Mouse (Mus musculus): ENCODE data around the gene Slc19a2. TPM values are rescaled to one million over a fixed set of nuclear protein-coding genes. Genes with fewer than 3 reads are reported as not detected.
"Not testable (repeated sequence)": the region's sequence is repeated elsewhere in the genome, so short reads cannot be mapped to it uniquely, and the experiment has no call there.

The Slc19a2 gene
- 1 to 10 TPM; 6.7 to 7.0 TPM for total RNA-seq (2021)

DNA sequence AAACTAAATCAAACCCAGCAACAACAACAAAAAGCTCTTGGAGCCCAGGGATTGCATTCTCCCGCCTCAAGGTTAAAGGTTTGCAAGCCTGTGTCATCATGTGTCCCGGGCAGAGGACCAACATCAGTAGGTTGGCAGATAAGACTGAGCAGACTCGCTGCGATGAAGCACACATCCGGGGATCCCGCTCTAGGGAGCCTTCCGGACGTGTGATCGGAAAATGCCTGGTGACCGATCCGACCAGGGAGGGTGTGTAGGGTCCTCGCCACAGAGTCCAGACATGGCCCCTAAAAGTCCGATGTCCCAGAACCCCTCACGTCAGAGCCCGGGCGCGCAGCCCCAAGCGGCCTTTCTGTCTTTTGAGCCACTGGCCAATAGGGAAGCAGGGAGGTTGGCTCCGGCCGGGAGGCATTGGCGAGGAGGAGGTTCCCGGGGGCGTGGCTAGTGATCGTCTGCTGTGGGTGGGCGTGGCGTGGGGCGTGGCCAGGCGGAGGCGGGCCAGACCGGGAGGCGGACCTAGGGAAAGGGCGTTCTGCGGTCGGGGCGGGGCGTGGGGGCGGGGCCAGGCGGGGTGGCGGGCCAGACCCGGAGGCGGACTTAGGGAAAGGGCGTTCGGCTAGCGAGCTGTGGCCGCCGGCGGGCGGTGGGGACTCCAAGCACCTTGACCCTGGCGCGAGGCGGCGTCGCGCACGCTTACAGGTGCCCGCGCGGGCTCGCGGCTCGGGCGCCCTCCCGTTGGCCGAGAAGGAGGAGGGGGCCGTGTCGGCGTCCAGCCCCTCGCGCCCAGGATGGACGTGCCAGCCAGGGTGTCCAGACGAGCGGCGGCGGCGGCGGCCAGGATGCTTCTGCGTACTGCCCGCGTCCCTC, at the start of gene Slc19a2:
Gene Slc19a2, plus strand, starts transcription at position 582 of the 867 bp plus-strand sequence.
- peak; percentile 99 for DNase-seq

DNA sequence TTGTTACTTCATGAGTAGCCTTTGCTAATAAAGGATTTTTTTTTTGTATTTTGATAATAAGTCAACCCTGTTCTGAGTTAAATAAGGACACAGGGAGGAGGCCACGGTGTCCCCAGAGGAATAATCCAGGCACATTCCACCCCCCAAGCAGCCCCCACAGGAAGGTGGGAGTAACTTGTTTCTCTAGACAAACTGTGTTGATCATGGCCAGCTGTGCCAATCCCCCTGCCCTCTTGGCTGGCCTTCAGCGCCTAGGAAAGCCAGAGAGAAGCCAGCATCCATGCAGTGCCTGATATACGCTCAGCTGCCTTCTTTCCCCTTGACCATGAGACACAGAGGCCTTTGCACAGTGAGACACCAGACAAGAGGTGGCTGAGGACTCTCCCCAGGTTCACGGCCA, 49.3 kb upstream of the Slc19a2 start:
- DNase-seq: no peak

DNA sequence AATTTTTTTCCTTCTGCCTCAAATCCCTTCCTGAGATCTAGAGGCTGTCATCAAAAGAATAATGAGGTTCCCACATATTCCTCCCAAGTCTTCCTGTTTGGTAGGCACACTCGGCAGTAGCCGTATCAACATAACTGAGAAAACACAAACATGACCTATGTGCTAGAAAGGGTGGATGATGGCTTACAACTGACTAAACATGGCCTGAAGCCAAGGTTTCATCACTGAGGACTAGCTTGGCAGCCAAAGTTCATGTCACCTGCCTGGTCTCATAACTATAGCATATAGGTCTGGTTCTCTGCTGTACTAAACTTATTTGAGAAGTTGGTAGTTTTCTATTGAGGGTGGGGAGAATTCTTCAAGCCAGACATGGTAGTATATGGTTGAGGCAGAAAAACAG, 40.4 kb upstream of the Slc19a2 start:
- no peak for DNase-seq

DNA sequence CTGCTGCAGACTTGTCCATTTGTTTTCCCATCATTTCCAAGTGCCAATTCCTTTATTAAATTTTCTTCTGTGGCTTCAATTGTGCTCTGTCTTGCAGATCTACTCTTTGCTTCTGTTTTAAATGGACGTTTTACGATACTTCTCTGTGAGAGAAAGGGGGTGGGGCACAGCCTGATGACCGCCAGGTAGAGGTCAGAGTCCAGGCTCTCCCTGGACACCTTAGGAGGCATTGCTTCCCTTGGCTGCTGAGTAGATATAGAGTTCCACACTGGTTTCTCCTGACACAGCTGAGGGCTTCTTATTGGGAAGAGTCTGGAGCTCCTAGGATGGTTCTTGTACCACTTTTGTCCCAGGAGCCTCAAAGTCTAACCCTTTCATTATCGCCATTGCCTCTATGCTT, 37.9 kb upstream of the Slc19a2 start:
- no peak for DNase-seq

DNA sequence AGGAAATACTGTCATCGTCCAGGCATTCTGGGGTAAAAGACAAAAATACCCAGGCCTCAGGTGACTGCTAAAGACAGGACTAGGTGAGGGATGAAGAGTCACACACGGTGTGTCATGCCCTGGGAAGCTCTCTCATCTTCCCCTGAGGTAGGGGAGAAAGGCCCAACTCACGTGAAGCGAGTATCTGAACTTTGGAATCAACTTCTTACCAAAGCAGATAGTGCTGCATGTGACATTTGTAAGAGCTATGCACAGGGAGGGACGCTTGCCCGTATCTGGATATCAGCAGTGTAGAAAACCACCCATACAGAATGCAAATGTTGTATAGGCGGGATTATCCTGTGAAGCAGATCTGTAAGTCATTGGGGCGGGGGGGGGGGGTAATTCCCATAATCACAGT, 36.2 kb upstream of the Slc19a2 start:
- DNase-seq: no peak

DNA sequence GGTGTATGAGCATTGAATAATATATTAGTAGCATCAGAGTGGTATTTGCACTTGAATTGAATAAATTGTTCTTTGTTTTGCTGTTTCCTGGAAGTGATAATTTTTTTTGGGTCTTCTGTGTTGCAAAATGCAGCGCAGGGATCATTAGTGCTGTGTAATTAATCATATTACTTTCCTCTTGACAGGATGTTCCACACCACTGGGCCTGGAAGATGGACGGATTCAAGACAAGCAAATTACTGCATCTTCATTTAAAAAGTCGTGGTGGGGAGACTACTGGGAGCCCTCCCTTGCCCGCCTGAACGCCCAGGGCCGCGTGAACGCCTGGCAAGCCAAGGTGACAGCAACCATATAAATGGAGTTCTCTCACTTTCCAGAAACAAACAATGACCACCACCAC, 34.7 kb upstream of the Slc19a2 start:
- DNase-seq: no peak

DNA sequence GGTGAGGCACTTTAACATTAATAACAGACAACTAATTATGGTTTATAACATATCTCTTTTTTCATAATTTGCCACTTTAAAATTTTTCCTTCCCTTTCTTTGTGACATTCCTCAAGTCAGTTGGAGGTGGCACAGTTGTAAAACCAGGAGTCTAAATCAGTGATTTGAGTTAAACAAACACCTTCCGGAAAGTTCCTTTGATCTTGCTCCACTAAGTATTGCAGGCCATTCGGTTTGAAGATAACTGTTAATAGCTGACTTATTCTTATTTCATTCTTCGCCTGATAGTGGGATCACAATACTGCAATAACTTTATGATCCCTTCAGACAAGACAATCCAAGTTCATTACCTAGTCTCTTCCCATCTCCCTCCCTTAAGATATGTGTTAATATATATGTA, 33.7 kb upstream of the Slc19a2 start:
- DNase-seq: no peak

DNA sequence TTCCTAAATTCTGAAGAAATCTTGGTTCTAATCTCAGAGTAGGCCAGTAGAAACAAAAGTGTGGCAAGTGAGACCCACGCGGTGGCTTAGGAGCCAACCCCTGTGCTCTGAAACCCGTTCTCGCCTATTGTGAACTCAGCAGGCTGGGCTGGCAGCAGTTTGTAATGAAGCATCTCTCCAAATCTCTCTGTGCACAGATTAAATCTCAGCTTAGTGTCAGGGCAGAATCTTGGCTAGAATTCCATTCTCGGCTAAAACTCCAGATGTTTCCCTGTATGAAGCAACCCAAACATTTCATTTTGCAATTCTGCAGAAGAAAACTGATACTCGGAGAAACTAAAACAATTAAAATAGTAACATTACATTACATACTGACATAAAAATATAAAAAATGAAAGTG, 33.3 kb upstream of the Slc19a2 start:
- DNase-seq: no peak

DNA sequence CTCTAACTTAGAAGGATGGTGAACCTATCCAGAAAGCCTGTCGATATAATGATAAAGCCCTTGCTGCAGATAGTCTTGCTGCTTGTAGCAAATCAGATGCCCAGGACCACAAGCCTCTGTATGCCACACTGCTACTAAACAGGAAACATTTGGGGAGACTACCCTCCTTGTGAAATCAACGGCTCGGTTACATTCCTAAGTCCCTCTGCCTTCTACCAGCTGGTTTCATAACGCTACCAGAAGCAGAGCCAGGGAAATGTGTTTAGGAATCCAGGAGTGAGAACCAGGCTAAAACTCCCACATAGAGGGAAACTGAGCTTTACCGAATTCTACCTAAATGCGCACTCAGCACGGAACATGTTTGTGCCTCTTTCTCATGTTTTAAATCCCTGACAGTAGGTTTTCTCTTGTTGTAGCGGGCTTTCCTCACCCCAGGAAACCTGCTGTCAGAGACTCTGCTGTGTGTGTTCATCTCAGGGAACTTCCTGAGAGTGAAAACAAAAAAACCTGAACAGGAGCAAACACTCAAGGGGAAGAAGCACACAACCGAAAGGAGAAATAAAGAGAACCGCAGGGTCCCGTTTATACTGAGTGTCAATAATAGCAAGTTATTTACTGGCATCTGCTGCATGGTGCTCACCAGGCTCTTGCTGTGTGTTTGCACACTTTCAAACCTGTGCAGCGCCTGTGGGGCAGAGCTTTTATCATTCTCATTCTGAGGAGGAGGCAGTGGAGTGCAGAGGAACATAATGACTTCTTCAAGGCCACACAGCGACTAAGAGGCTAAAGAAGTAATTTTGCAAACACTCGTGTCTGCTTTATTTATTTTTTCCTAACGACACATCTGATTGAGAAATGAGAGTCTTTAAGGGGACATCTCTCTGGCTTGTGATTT, 30.8 kb upstream of the Slc19a2 start:
- no peak for DNase-seq

DNA sequence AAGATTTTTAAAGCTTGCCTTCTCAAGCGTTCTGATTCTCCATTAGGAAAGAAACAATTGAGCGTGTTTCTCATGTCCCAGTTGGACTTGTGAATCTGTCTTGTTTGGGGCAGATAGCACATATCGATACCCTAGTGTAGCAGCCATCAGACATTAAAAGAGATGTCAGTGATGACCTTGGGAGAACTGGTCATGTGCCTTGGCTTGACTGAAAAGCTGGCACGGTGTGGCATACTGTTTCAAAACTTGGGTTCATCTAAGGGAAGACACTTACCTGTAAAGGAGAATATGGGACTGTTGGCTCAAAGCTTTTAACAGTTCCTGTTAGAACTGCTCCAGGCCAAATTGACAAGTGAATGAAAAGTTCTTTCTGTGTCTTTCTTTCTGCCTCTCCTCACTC, 28.6 kb upstream of the Slc19a2 start:
- no peak for DNase-seq

DNA sequence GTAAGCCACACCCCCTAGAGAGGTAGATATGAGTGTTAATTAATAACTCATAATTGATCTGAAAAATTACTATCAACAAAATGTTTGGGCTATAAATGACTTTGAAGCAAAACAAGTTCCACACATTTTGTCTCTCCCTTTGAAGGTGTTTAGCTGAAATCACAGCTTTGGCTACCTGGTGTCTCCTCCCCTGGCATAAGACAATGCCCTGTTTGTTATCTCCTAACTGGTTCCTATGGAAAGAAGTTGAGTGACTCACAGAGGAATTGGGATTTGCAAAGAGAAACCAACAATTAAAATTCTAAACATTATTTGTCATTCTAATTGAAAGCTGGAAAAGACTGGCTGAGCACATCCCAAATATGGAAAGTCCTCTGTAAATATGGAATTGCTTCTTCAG, 25.8 kb upstream of the Slc19a2 start:
- no peak for DNase-seq

DNA sequence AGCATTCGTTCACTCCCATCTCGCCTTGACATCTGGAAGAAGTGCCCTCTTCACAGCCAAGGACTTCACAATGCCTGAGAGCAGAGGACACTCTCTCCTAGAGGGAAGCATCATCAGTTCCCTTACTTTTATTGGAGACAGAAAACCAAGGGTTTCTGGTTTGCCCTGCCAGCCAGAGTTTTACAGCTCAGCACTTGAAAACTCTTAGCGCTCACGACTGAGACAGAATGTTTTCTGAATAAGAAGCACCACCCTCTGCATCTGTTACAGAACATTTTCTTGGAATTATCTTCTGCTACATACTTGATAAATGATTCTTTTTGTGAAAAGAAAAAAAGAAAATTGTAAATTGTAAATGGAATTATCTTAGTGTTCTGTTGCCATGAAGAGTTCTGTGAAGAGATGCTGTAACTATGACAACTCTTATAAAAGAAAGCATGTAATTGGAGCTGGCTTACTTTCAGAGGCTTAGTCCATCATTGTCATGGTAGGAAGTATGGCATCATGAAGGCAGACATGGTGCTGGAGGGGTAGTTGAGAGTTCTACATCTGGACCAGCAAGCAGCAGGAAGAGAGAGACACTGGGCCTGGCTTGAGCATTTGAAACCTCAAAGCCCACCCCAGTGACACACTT, 16.8 kb upstream of the Slc19a2 start:
- DNase-seq: not testable (repeated sequence)

DNA sequence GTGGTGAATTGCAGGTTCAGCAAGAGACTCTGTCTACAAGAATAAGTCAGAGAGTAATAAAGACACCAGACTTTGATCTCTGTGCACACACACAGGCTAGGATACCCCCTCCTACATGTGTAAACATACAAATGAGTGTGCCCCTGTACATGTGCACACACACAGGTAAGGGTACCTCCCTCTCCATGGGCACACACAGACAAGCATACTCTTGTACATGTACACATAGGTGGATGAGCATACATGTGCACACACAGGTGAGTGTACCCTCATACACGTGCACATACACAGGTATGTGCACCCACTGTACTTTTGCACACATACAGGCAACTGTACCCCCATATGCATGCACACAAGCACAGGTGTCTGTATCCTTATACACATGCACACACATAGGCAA, 15.4 kb upstream of the Slc19a2 start:
- no peak for DNase-seq

DNA sequence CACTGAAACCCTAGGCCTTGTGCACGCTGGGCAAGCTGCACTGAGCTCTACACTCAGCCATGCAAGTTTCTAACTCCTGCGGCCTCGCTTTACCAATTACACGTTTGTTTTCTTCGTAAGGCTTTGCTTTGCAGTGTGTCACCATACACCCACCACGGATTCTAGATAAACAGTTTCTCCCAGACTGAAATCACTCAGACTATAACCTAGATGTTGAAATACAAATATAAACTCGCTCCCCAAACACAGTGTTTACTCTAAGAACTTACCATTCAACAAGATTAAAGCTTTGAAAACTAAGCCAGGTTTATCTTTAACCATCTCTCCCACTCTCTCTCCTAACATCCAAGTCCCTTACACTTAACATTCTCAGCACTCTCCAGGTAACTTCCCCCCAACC, 13.8 kb upstream of the Slc19a2 start:
- no peak for DNase-seq

DNA sequence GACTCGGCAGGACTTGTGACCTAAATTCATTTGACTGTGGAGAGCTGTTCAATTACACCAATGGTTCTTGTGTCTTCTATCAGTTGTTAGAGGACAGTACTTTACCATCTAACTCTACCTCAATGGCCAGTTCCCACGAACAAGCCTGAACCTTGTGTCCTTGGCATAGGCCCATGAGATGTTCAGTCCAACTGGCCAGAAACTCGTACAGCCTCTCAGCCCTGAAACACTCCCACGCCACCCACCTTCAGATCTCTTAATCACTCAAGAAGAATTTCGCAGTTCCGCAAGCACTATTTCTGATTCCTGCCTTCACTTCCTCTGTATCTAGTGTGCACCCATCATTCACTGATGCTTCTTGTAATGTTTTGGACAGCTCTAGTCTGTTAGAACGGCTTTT, 12.8 kb upstream of the Slc19a2 start:
- no peak for DNase-seq

DNA sequence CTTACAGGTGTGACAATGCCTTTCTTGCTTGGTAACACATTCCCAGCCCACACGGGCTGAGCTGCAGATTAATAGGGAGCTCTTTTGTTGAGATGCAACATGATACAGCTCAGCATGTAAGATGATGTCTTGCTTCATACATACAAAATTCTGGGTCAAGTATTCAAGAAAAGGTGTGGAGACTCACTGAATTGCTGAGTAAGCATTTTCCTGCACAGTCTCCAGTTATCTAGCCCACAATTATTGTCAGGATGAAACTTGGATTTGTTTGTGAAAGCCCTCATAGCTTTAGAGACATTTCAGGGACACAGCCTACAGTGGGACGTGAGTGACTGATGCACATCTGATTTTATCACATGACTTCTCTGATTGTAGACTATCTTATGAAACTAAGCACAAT, 7.4 kb upstream of the Slc19a2 start:
- DNase-seq: no peak

DNA sequence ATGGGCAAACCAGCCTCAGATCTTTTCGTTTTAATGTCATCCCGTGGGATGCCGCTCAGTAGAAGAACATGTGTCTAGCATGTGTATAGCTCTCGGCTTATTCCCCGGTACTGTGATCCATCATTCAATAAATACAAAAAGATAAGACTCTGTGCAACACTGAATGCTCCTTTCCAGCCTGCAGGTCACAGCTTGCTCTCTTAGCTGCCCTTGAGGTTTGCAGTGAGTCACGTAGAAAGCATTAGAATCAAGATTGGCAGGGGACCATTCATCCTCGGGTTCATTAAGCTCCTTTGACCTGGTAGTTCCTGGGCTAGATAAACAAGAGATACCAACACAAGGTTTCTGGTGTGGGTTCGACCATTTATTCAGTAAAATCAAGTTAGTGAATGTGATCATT, 6.0 kb upstream of the Slc19a2 start:
- DNase-seq: no peak

DNA sequence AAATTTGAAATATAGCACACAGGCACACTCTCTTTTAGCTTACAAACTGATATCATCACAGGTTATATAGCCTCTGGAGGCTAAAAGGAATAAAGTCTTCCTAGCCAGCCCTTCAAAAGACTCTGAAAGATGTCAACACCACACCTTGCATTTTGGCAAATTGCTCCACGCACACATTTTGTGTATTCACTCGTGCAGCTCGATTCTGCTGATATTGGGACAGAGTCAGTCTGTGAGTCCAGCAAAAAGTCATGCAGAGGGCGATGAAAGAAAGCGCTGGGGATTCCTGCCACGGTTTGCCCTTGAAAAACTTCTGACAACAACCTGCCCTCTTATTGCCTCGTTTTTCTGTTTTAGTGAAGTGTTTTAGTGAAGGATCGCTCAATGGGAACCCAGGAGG, 1.4 kb upstream of the Slc19a2 start:
- DNase-seq: no peak

DNA sequence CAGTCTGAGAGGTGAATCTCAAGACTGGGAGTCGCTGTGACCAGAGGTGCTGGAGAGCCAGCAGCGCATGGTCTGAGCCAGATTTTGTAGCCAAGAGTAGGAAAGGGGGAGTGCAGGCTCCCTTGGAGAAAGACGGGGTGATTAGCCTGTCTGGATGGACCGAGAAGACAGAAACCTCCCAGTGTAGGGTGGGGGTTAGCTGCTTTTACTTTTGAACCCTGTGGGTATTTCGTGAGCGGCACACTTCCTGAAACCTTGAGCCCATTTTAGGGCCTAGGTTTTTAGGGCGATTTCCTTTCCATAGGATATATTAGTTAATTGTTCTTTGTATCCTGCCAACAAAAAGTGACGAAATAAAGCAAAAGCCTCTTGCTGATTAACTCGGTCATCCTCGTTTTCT, 875 bp upstream of the Slc19a2 start:
- DNase-seq: peak; percentile 12

DNA sequence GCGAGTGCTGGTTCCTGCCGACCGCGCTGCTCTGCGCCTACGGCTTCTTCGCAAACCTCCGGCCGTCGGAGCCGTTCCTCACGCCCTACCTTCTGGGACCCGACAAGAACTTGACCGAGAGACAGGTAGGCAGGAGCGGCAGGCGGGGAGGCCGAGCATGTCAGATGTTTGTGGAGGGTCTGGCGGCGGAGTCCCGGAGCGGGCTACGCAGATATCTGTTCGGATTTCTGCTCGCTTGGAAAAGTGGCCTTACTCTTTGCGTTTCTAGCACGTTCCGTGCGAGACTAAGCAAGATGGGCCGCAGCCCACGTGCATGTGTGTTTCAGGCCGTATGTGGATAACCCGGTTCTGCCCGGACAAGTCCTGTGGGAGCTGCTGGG, 476 bp downstream of the Slc19a2 start:
- DNase-seq: no peak

DNA sequence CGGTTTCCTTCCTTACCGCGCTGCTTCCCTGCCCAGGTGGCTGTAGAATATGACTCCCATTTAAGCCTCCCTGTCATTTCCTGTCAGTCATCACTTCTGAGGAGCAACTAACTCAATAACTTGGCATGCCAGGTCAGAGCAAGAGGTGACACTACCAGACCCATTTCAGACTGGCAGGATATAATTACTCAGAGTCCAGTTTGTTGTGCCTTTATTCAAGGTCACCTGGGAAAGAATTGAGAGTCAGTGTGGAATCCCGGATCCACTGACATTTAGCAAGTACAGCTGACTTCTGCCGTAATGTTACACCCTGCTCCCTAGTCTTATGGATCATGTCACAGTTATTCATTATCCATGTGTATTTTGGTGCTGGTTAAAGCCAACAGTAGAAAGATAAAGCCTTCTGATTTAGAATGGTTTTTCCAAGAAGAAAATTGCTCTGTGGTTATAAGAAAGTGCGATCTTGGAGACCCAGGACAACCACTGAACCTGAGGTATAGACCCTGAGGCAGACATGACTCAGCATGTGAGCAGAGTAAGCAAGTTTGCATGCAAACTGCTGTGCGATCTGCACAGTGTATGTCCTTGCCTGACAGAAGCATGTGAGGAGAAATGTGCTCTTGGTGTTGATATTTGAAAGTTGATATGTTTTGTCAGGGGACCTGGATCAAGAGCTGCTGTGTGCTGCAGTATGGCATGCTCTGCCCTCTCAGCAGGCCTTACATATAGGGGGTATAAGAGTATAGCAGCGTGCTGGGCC, 1.7 kb downstream of the Slc19a2 start:
- DNase-seq: no peak

DNA sequence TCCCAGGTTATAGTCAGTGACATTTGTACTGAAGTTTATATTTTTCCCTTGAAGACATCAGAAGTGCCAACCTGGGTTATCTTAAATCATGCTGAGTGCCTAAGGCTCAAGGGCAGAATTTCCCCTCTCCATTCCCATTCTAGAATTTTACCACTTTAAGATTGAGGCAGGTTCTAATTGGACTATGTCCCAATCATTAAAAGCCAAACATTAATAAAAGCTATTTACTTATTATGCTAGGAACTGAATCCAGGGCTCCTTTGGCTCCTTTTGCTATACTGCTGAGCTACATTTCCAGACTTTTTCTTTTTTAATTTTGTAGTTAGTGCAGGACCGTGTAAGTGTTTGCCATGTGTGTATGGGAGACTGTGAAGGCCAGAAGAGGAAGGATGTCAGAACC, 2.6 kb downstream of the Slc19a2 start:
- no peak for DNase-seq

DNA sequence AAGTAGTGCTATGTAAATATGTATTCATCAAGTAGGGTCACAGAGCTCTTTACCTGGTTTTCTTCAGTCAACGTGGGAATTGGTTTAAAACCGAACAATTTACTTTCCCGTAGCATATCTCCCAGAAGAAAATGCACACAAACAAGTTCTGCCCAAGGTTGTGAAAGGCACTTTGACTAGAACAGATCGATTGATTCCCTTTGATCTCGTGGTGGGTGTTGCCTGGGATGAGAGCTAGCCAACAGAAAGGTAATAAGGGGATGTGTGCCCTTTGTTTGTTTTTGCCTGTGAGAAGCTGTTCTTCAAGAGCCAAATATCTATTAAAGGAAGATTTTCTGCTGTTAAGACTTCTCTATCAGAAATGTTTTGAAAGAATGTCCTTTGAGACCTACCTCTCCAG, 3.7 kb downstream of the Slc19a2 start:
- DNase-seq: no peak
